Mouse (Mus musculus) lung, postnatal 0 days (tissue): ENCODE results near the gene Paf1.

Experiments used
- CTCF ChIP-seq: IDR thresholded peaks from 2 replicates; pipeline ENCODE4 v1.5.1; 2016; ENCODE audit warnings: antibody characterized with exemption, mild to moderate bottlenecking
- EP300 ChIP-seq: IDR thresholded peaks from 2 replicates; pipeline ENCODE4 v1.6.1; 2016; ENCODE audit warnings: antibody characterized with exemption, mild to moderate bottlenecking, control low read depth

- TF ChIP-seq CTCF, result no peak; the same call in 1 of the 2 replicates
- TF ChIP-seq EP300, result no peak
These were observed 12.3 kb upstream of the Paf1 start, which contains the start of gene Zfp36 for GRCm38 (mm10) chr7:28380237-28381016.
